Mouse (Mus musculus) hindbrain, embryonic 14.5 days (tissue): ENCODE measurements at regions not wholly inside any gene's neighbourhood (a gene's known extent, or its start where the extent isn't known, plus 50 kb on each side); places are given as distances from the start of the nearest gene placed in this dataset.
A peak's percentile ranks its signal among the peaks of the same experiment; 100 is the strongest.
"Not testable (repeated sequence)": the region's sequence is repeated elsewhere in the genome, so short reads cannot be mapped to it uniquely, and the experiment has no call there.

Experiments used
- ATAC-seq: fragments of 200-750 bp; cut with Nextera tagmentation; 2 replicates; pipeline ENCODE4 v1.8.0; 2017; ENCODE audit warnings: moderate number of reproducible peaks, mild to moderate bottlenecking, moderate TSS enrichment, moderate library complexity; ENCODE audit not compliant: low FRiP score
- DNase-seq: peaks from one replicate; pipeline ENCODE4 v3.0.0-alpha.2; 2015; ENCODE audit warnings: low spot score
- H3K27ac ChIP-seq: fragments of 300-500 bp; sonication (generic); 2 replicates; pipeline ENCODE4 v1.5.1; 2014; ENCODE audit warnings: mild to moderate bottlenecking, moderate library complexity
- H3K27me3 ChIP-seq: fragments of 300-500 bp; sonication (generic); 2 replicates; pipeline ENCODE4 v1.6.1; 2014; ENCODE audit warnings: mild to moderate bottlenecking, low read length, mixed read lengths; ENCODE audit not compliant: control insufficient read depth, insufficient read depth
- H3K36me3 ChIP-seq: fragments of 300-500 bp; sonication (generic); replicated peaks from 2 replicates; pipeline ENCODE4 v1.6.1; 2014; ENCODE audit not compliant: control insufficient read depth, insufficient read depth
- H3K4me1 ChIP-seq: fragments of 300-500 bp; sonication (generic); replicated peaks from 2 replicates; pipeline ENCODE4 v1.6.1; 2014; ENCODE audit warnings: antibody characterized with exemption, low read length, mixed read lengths; ENCODE audit not compliant: control insufficient read depth, insufficient read depth
- H3K4me2 ChIP-seq: fragments of 300-500 bp; sonication (generic); replicated peaks from 2 replicates; pipeline ENCODE4 v1.6.1; 2014; ENCODE audit warnings: mild to moderate bottlenecking, moderate library complexity
- H3K4me3 ChIP-seq: fragments of 300-500 bp; sonication (generic); replicated peaks from 2 replicates; pipeline ENCODE4 v1.5.1; 2014; ENCODE audit warnings: mild to moderate bottlenecking, low read length
- H3K9ac ChIP-seq: fragments of 300-500 bp; sonication (generic); 2 replicates; pipeline ENCODE4 v1.6.1; 2014
- H3K9me3 ChIP-seq: fragments of 300-500 bp; sonication (generic); 2 replicates; pipeline ENCODE4 v1.6.1; 2016; ENCODE audit warnings: low read length; ENCODE audit not compliant: control insufficient read depth
- WGBS: fragments of 180-500 bp; shearing (Covaris S2); extraction: QIAGEN DNeasy Blood & Tissue Kit; methylation state at CpG from one replicate; pipeline ENCODE4 v1.1.7; 2014; 5-methylcytosine and 5-hydroxymethylcytosine counted together

DNA sequence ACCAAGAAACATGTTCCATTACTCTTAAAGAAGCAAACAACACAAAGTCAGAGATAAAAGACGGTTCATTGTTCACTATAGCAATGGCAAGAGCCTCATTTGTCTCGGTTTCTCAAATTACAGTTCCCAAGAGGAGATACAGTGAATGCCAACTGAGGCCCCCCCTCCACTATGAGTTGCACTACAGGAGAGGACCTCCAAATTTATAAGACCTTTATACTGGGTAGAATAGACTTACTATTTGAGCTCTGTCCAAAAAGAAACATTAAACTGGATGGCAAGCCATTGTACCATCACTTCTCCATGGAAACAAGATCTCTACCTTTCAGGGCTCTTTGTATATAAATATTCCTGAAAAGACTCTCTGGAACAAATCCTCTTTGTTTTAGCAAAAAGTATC lies 66.4 kb downstream of the Fundc1 start:
- H3K27me3 ChIP-seq: no peaks in the 10 kb centered on the region
- ATAC-seq (peak; percentile 37; the same call in 1 of the 2 replicates), DNase-seq (no peak)
- WGBS: 65% methylated on average over 2 of the region's 2 CpGs
- no peak overlapping the region for H3K4me3 ChIP-seq
- H3K4me2 ChIP-seq: no peak overlapping the region
- H3K4me1 ChIP-seq: no peaks in the 10 kb centered on the region
- H3K9ac ChIP-seq: no peak overlapping the region
- no peak overlapping the region for H3K27ac ChIP-seq
- no peaks in the 10 kb centered on the region for H3K36me3 ChIP-seq
- H3K9me3 ChIP-seq: no peaks in the 10 kb centered on the region

DNA sequence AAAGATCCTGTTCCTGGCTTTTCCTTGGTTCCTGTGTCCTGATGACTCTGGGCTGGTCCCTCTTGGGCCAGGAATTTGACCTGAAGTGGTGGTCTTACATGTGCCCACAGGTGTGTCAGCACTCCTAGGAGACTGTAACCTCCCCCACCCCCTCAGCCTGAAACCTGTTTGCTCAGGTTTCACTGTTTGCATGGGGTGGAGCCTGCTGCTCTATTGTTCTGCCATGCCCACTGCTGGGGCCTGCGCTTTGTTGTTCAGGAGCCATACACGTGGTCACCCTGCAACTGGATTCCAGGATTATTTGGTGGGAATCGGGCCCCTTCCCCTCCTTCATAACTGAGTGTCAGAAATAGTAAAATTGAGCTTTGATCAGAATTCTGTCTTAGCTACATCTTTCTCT lies 99.0 kb downstream of the Fundc1 start:
- H3K9me3 ChIP-seq, H3K9ac ChIP-seq, H3K4me3 ChIP-seq, H3K27ac ChIP-seq, H3K4me2 ChIP-seq, H3K27me3 ChIP-seq, H3K4me1 ChIP-seq, H3K36me3 ChIP-seq, ATAC-seq, DNase-seq: not testable (repeated sequence)
- WGBS: 56% methylated on average over 3 of the region's 3 CpGs

DNA sequence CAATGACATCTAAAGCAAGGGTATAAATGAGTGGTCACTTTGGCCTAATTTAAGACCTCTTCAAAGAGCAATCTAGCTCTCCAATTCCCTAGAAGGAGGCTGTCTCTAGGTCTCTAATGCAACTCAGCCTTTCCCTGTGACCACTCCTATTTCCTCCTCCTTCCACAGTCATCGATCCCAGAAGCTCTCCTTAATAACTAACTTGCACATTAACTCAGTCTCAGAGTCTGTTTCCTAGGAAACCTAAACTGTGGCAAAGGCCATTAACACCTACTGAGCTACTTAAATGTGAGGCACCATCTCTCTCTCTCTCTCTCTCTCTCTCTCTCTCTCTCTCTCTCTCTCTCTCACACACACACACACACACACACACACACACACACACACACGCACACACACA lies 115.6 kb downstream of the Fundc1 start:
- no peaks in the 10 kb centered on the region for H3K4me1 ChIP-seq
- ATAC-seq (no peak), DNase-seq (no peak)
- H3K36me3 ChIP-seq: no peaks in the 10 kb centered on the region
- H3K4me2 ChIP-seq: no peak overlapping the region
- H3K27ac ChIP-seq: no peak overlapping the region
- no peaks in the 10 kb centered on the region for H3K27me3 ChIP-seq
- H3K4me3 ChIP-seq: no peak overlapping the region
- H3K9me3 ChIP-seq: no peaks in the 10 kb centered on the region
- WGBS: 51% methylated on average over 2 of the region's 2 CpGs
- H3K9ac ChIP-seq: no peak overlapping the region

DNA sequence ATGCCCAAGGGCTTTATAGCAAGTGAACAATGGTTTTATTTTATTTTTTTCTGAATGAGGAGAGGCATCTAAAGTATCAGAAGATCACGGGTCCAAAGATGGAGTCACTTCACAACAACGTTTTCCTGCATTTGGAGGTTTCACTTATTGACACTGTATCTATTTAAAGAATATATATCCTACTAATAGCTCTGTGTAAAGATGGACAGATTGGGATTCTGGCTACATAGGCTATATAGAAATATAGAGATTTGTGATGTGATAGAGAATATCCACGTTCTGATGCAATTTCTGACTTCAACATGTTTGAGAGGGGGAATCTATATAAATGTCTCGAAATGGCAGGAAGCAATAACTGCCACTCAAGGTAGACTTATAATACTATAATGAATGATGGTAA lies 96.0 kb upstream of the Efhc2 start:
- ATAC-seq: no peak
- H3K9me3 ChIP-seq: no peaks in the 10 kb centered on the region

DNA sequence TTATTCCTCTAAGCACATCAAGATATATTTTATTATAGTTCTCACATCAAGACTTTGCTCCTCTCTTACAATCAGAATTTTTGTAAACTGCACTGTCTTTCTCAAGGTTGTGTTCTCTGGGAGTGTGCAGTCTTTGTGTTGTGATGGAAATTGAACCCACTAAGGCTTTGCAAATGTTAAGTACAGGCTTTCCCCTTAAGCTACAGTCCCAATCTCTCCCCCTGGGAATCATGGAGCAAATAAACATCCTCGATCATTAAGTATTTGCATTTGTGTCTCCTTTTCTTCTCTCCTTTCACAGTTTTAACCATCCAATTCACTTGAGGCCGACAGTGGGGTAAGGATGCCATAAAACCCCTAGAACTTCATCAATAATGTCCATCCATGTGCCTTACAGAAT lies 85.1 kb upstream of the Efhc2 start:
- DNase-seq: no peak
- Histone ChIP-seq H3K27ac (no peak overlapping the region), H3K4me3 (no peak overlapping the region), H3K36me3 (no peaks in the 10 kb centered on the region), H3K4me1 (no peaks in the 10 kb centered on the region), H3K9ac (no peak overlapping the region), H3K4me2 (no peak overlapping the region), H3K27me3 (no peaks in the 10 kb centered on the region), H3K9me3 (no peaks in the 10 kb centered on the region)
- ATAC-seq: no peak
- WGBS: 55% methylated on average over 2 of the region's 2 CpGs

More for the DNA sequence above, 96.0 kb upstream of the Efhc2 start:
- H3K27ac ChIP-seq: no peak overlapping the region
- DNase-seq: no peak
- WGBS: 68% methylated on average over 4 of the region's 4 CpGs
- no peak overlapping the region for H3K9ac ChIP-seq
- no peaks in the 10 kb centered on the region for H3K36me3 ChIP-seq
- H3K4me3 ChIP-seq: no peak overlapping the region
- no peaks in the 10 kb centered on the region for H3K27me3 ChIP-seq
- no peak overlapping the region for H3K4me2 ChIP-seq
- H3K4me1 ChIP-seq: no peaks in the 10 kb centered on the region
